In genomic region chr5:23393870-23394269, GRCm38 (mm10) we compare ENCODE assay signal across 19 mouse cellular contexts. TPM values are rescaled to one million over a fixed set of nuclear protein-coding genes. Genes with fewer than 3 reads are reported as not detected.
DNase-seq lines count a peak whose midpoint lies in the region; ATAC-seq and TF ChIP-seq lines count a peak whose summit lies in the region.
"Had no signal": no experiment of that assay in that cellular context is flagged by ENCODE, and none has a peak within 500 bp of the region (broad histone marks: within the 10 kb centered on the region; RNA-seq: fewer than 3 reads in every experiment).

No protein-coding gene starts in this region.

- WGBS in intestine, embryonic 14.5 days, result 90% methylated on average over 5 of the region's 5 CpGs
- WGBS in intestine, postnatal 0 days, result 90% methylated on average over 5 of the region's 5 CpGs
- 86% methylated on average over 5 of the region's 5 CpGs for WGBS in lung, embryonic 16.5 days
- WGBS in lung, postnatal 0 days, result 82% methylated on average over 5 of the region's 5 CpGs
- WGBS in macrophage (ENCODE audit: missing documents), result 89% methylated on average over 5 of the region's 5 CpGs

- intact Hi-C loops in gastrocnemius, adult 2 months (cut with DNase I), result no loop called here
- intact Hi-C loops in gastrocnemius, postnatal 14 days (cut with DNase I; ENCODE audit: low total_unique reads), result no loop called here

- H3K79me2 ChIP-seq in macrophage (ENCODE audit: inconsistent target), result no peaks in the 10 kb centered on the region

- no peak for ATAC-seq in intestine, embryonic 14.5 days (replicated peaks; ENCODE audit: low FRiP score, low TSS enrichment, low read depth)
- ATAC-seq in intestine, postnatal 0 days, result no peak
- ATAC-seq in lung, embryonic 16.5 days (ENCODE audit: low read depth), result no peak
- no peak for ATAC-seq in lung, postnatal 0 days
- ATAC-seq: activated CD4-positive, CD25-positive, alpha-beta regulatory T cell, adult 4 months; forebrain, embryonic 15.5 days had no signal

- H3K27me3 ChIP-seq in intestine, embryonic 14.5 days (replicated peaks; ENCODE audit: control insufficient read depth, insufficient read depth, low read length), result no peaks in the 10 kb centered on the region
- H3K27me3 ChIP-seq in intestine, postnatal 0 days (replicated peaks; ENCODE audit: control insufficient read depth, insufficient read depth, low read length), result no peaks in the 10 kb centered on the region
- no peaks in the 10 kb centered on the region for H3K27me3 ChIP-seq in lung, embryonic 16.5 days (ENCODE audit: control insufficient read depth, insufficient read depth, low read depth, low read length)
- no peaks in the 10 kb centered on the region for H3K27me3 ChIP-seq in lung, postnatal 0 days (replicated peaks; ENCODE audit: insufficient read depth, low read length)
- H3K27me3 ChIP-seq: CH12.LX; forebrain, embryonic 15.5 days; hindbrain, embryonic 15.5 days; Patski had no signal

- H3K4me2 ChIP-seq in intestine, embryonic 14.5 days (ENCODE audit: low read length), result no peak overlapping the region
- H3K4me2 ChIP-seq in intestine, postnatal 0 days (replicated peaks; ENCODE audit: low read depth), result no peak overlapping the region
- no peak overlapping the region for H3K4me2 ChIP-seq in lung, embryonic 16.5 days (ENCODE audit: low read depth, low read length)
- H3K4me2 ChIP-seq in lung, postnatal 0 days (replicated peaks; ENCODE audit: low read depth, low read length), result no peak overlapping the region
- H3K4me2 ChIP-seq: forebrain, embryonic 15.5 days; hindbrain, embryonic 15.5 days had no signal

- peak overlapping the region; percentile 64 for H3K27ac ChIP-seq in gastrocnemius, adult 2 months
- no peak overlapping the region for H3K27ac ChIP-seq in intestine, embryonic 14.5 days (ENCODE audit: low read depth)
- no peak overlapping the region for H3K27ac ChIP-seq in intestine, postnatal 0 days (ENCODE audit: low read depth, low read length)
- peak overlapping the region; percentile 10; the same call in 1 of the 2 replicates for H3K27ac ChIP-seq in lung, embryonic 16.5 days (ENCODE audit: low read length)
- no peak overlapping the region for H3K27ac ChIP-seq in lung, postnatal 0 days (ENCODE audit: low read length)
- H3K27ac ChIP-seq in macrophage, result peak overlapping the region; percentile 29
- H3K27ac ChIP-seq: embryonic facial prominence, embryonic 10.5 days; forebrain, embryonic 15.5 days; hindbrain, embryonic 15.5 days had no signal

- no peak overlapping the region for H3K9ac ChIP-seq in intestine, embryonic 14.5 days (ENCODE audit: low read length)
- H3K9ac ChIP-seq in intestine, postnatal 0 days (ENCODE audit: low read depth, low read length), result no peak overlapping the region
- H3K9ac ChIP-seq in lung, embryonic 16.5 days (ENCODE audit: low read length), result no peak overlapping the region
- no peak overlapping the region for H3K9ac ChIP-seq in lung, postnatal 0 days (replicated peaks; ENCODE audit: low read depth)
- H3K9ac ChIP-seq: forebrain, embryonic 15.5 days; hindbrain, embryonic 15.5 days had no signal

- H3K4me3 ChIP-seq in gastrocnemius, adult 2 months, result no peak overlapping the region
- H3K4me3 ChIP-seq in intestine, embryonic 14.5 days (ENCODE audit: low read depth, low read length), result no peak overlapping the region
- H3K4me3 ChIP-seq in intestine, postnatal 0 days (ENCODE audit: low read depth, low read length), result no peak overlapping the region
- no peak overlapping the region for H3K4me3 ChIP-seq in lung, embryonic 16.5 days (ENCODE audit: low read length)
- H3K4me3 ChIP-seq in lung, postnatal 0 days (ENCODE audit: low read depth, low read length), result no peak overlapping the region
- no peak overlapping the region for H3K4me3 ChIP-seq in macrophage (ENCODE audit: inconsistent target)
- H3K4me3 ChIP-seq: embryonic facial prominence, embryonic 10.5 days; forebrain, embryonic 15.5 days; hindbrain, embryonic 15.5 days had no signal

- H3K4me1 ChIP-seq in intestine, embryonic 14.5 days (replicated peaks; ENCODE audit: control insufficient read depth, insufficient read depth, low read length), result no peaks in the 10 kb centered on the region
- no peaks in the 10 kb centered on the region for H3K4me1 ChIP-seq in intestine, postnatal 0 days (replicated peaks; ENCODE audit: control insufficient read depth, insufficient read depth, low read length)
- H3K4me1 ChIP-seq in lung, embryonic 16.5 days (replicated peaks; ENCODE audit: control insufficient read depth, insufficient read depth, low read length), result no peaks in the 10 kb centered on the region
- no peaks in the 10 kb centered on the region for H3K4me1 ChIP-seq in lung, postnatal 0 days (ENCODE audit: insufficient read depth, low read depth, low read length)
- H3K4me1 ChIP-seq: embryonic facial prominence, embryonic 10.5 days; forebrain, embryonic 15.5 days; hindbrain, embryonic 15.5 days had no signal

- TF ChIP-seq CTCF in gastrocnemius, adult 2 months (IDR thresholded peaks at IDR 0.05), result no peak
- TF ChIP-seq CTCF in intestine, postnatal 0 days (IDR thresholded peaks at IDR 0.05; ENCODE audit: low read depth), result no peak
- TF ChIP-seq CTCF in lung, postnatal 0 days (IDR thresholded peaks at IDR 0.05), result no peak

- TF ChIP-seq EP300 in lung, postnatal 0 days (IDR thresholded peaks at IDR 0.05), result no peak

- H3K9me3 ChIP-seq in intestine, embryonic 14.5 days (ENCODE audit: control insufficient read depth, low read length), result no peaks in the 10 kb centered on the region
- no peaks in the 10 kb centered on the region for H3K9me3 ChIP-seq in intestine, postnatal 0 days (ENCODE audit: control insufficient read depth)
- no peaks in the 10 kb centered on the region for H3K9me3 ChIP-seq in lung, embryonic 16.5 days (ENCODE audit: control insufficient read depth, low read length)
- no peaks in the 10 kb centered on the region for H3K9me3 ChIP-seq in lung, postnatal 0 days (ENCODE audit: low read length)
- H3K9me3 ChIP-seq: embryonic facial prominence, embryonic 10.5 days; forebrain, embryonic 15.5 days; hindbrain, embryonic 15.5 days had no signal

- no peaks in the 10 kb centered on the region for H3K36me3 ChIP-seq in intestine, embryonic 14.5 days (ENCODE audit: control insufficient read depth, insufficient read depth, low read length)
- H3K36me3 ChIP-seq in intestine, postnatal 0 days (ENCODE audit: control insufficient read depth, insufficient read depth), result no peaks in the 10 kb centered on the region
- H3K36me3 ChIP-seq in lung, embryonic 16.5 days (ENCODE audit: control insufficient read depth, insufficient read depth, low read length), result no peaks in the 10 kb centered on the region
- no peaks in the 10 kb centered on the region for H3K36me3 ChIP-seq in lung, postnatal 0 days (ENCODE audit: insufficient read depth, low read length)
- H3K36me3 ChIP-seq in macrophage (ENCODE audit: inconsistent target), result no peaks in the 10 kb centered on the region
- H3K36me3 ChIP-seq: embryonic facial prominence, embryonic 10.5 days; forebrain, embryonic 15.5 days; hindbrain, embryonic 15.5 days had no signal

- DNase-seq in gastrocnemius, adult 2 months, result no peak
- no peak for DNase-seq in gastrocnemius, postnatal 14 days
- DNase-seq in intestine, embryonic 14.5 days (ENCODE audit: low spot score), result peak; percentile 31
- DNase-seq in lung, postnatal 0 days (ENCODE audit: low spot score), result no peak
- DNase-seq in cerebellum, adult 18-20 months, result no peak
- DNase-seq: adrenal gland, adult 2 months; adrenal gland, postnatal 25 days; cerebellum, adult 11 months; cerebellum, postnatal 10 days; gastrocnemius, postnatal 10 days had no signal

RNA-seq across cellular contexts. Expression of gene Kmt2e, which starts 40.4 kb away (rescaled TPM):
- 10 to 100 TPM; 26.4 to 28.4 TPM for total RNA-seq in gastrocnemius, adult 2 months (2021)
- total RNA-seq in gastrocnemius, postnatal 14 days (2021), result 10 to 100 TPM; 25.2 to 27.1 TPM
- polyA plus RNA-seq in intestine, embryonic 14.5 days (2014; fragmentation: Nextera tagmentation; extraction: Ambion mirVana), result 80.7 and 85.5 TPM in 2 replicates
- 44.8 and 49.3 TPM in 2 replicates for polyA plus RNA-seq in intestine, postnatal 0 days (2015; fragmentation: Nextera tagmentation; extraction: Ambion mirVana)
- 99.2 and 101 TPM in 2 replicates for polyA plus RNA-seq in lung, embryonic 16.5 days (2015; fragmentation: Nextera tagmentation; extraction: Ambion mirVana)
- polyA plus RNA-seq in lung, postnatal 0 days (2015; fragmentation: Nextera tagmentation; extraction: Ambion mirVana), result 97.3 and 106 TPM in 2 replicates
- total RNA-seq in macrophage (2018; cell fraction: chromatin; rRNA removed), result 100 to 1,000 TPM in 21 of 26 experiments, 10 to 100 TPM in 5; 56.8 to 218 (median 178) TPM
- 10 to 100 TPM; 17.8 to 56.3 (median 41.5) TPM for total RNA-seq in macrophage (2018; cell fraction: cytosol; rRNA removed)
- 100 to 1,000 TPM in 12 of 26 experiments, 10 to 100 TPM in 14; 44.2 to 177 (median 97.6) TPM for total RNA-seq in macrophage (2018; cell fraction: nucleus; rRNA removed)
- 18.9 to 45.3 TPM (median 32.6 TPM) in 3 replicates for polyA plus RNA-seq in macrophage (2018)

Comparison
In these comparisons a context has a peak if more than half of its experiments do, and no peak if none do; other contexts are left out.
1. H3K27ac ChIP-seq: peak in gastrocnemius, adult 2 months (single experiment), lung, embryonic 16.5 days (single experiment) and macrophage (single experiment); none in intestine, embryonic 14.5 days (single experiment), intestine, postnatal 0 days (single experiment) and lung, postnatal 0 days (single experiment).